Mouse (Mus musculus) G1E (cell line): Measurements from ENCODE around the gene Yrdc. TPM values are rescaled to one million over a fixed set of nuclear protein-coding genes. Genes with fewer than 3 reads are reported as not detected.

ENCODE experiments used
- ATAC-seq: 2 replicates; pipeline ENCODE4 v1.8.0; 2016; ENCODE audit warnings: mild to moderate bottlenecking; ENCODE audit not compliant: insufficient number of reproducible peaks, poor library complexity, low FRiP score, severe bottlenecking; ENCODE audit errors: extremely low read depth
- DNase-seq: peaks from one replicate; pipeline ENCODE4 v3.0.0; 2012; ENCODE audit warnings: low spot score
- H3K27me3 ChIP-seq: 2 replicates; pipeline ENCODE4 v1.6.1; 2012; ENCODE audit warnings: mild to moderate bottlenecking, low read length, inconsistent platforms; ENCODE audit not compliant: insufficient read depth
- H3K36me3 ChIP-seq: replicated peaks from 2 replicates; pipeline ENCODE3; 2012; ENCODE audit warnings: mild to moderate bottlenecking, inconsistent platforms
- H3K4me1 ChIP-seq: 2 replicates; pipeline ENCODE4 v1.6.1; 2012; ENCODE audit warnings: low read depth, low read length, inconsistent platforms, mixed read lengths; ENCODE audit not compliant: insufficient read depth
- H3K4me3 ChIP-seq: 2 replicates; pipeline ENCODE4 v1.5.1; 2012; ENCODE audit warnings: low read depth, mild to moderate bottlenecking, inconsistent platforms, low read length, moderate library complexity, mixed read lengths
- H3K9me3 ChIP-seq: replicated peaks from 2 replicates; pipeline ENCODE4 v1.6.1; 2012; ENCODE audit warnings: inconsistent platforms
- CTCF ChIP-seq: IDR thresholded peaks from 2 replicates; pipeline ENCODE4 v1.5.1; 2012; ENCODE audit warnings: low read depth, low read length, inconsistent platforms, mixed read lengths
- GATA1 ChIP-seq: IDR thresholded peaks from 2 replicates; pipeline ENCODE4 v1.6.1; 2012; ENCODE audit warnings: borderline replicate concordance, low read length, inconsistent platforms, mixed read lengths
- GATA2 ChIP-seq: IDR thresholded peaks from 2 replicates; pipeline ENCODE4 v1.6.1; 2012; ENCODE audit warnings: low read depth, low read length, inconsistent platforms, borderline replicate concordance
- POLR2AphosphoS5 ChIP-seq: IDR thresholded peaks from 2 replicates; pipeline ENCODE4 v1.6.1; 2012; ENCODE audit warnings: low read depth, low read length, inconsistent platforms; ENCODE audit not compliant: insufficient replicate concordance
- TAL1 ChIP-seq: conservative IDR thresholded peaks from 2 replicates; pipeline ENCODE4 v1.6.1; 2012; ENCODE audit warnings: low read depth, low read length, inconsistent platforms, mixed read lengths
- polyA plus RNA-seq: library from polyadenylated mRNA; stranded (reverse); fragments of >175 nt; gene quantifications from 2 replicates; pipeline ENCODE4 v1.2.3, GENCODE M21; 2012
- total RNA-seq, 2 experiments: library from RNA; stranded (forward) in 1 of 2; stranded (reverse) in 1 of 2; fragments of 200-1000 nt in 1 of 2; fragments of >200 nt in 1 of 2; fragmentation: Nextera tagmentation in 1 of 2; gene quantifications; 2 replicates each; pipeline ENCODE4 v1.2.3; 2014 to 2017

The Yrdc gene
- total RNA-seq (2014; fragmentation: Nextera tagmentation) (27.1 and 47.2 TPM in 2 replicates), total RNA-seq (2017) (29.2 and 33.5 TPM in 2 replicates), polyA plus RNA-seq (14.1 and 17.8 TPM in 2 replicates)

DNA sequence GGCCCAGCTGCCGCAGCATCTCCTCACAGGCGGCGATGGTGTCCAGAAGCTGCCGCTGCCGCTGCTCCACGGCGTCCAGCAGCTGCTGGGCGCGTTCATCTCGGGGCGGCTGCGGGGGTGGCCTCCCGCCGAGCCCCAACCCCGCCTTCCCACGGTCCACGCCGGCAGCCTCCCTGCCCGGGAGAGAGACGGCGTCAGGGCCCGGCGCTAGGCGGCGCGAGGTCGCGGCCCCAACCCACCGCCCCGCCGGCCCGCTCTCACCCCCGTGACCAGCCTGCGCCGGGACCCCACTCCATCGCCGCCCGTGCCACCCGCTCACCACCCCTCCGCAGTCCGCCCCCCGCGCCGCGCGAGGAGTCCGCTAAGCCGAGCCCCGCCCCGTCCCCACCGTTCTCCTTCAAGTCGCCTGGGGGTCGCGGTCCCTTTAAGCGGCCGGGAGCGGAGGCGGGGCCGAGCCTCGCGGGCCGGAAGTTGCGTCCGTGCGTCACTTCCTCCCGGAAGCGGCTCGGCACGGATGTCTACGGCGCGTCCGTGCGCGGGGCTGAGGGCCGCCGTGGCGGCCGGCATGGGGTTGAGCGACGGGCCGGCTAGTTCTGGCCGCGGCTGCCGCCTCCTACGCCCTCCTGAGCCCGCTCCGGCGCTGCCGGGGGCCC is at the start of gene Yrdc:
Yrdc (plus strand) TSS at position 419 of the 653 bp plus-strand sequence.
- H3K4me1 ChIP-seq: peaks cover 48% of the 10 kb centered on the region

GRCm38 (mm10) chr4:124801552-124802308 is 48.7 kb upstream of the Yrdc start, which contains the start of gene Mtf1:
Gene Mtf1 (plus strand): TSS chr4:124802104.
- ATAC-seq (peak; percentile 35), DNase-seq (peak; percentile 53)
- TF ChIP-seq GATA2 (no peak), CTCF (peak; percentile 52)
- H3K36me3 ChIP-seq: peaks cover 77% of the 10 kb centered on the region
- no peaks in the 10 kb centered on the region for H3K27me3 ChIP-seq
- H3K4me1 ChIP-seq: peaks cover 54% of the 10 kb centered on the region
- H3K9me3 ChIP-seq: no peaks in the 10 kb centered on the region
- peak within 1 kb of the TSS; percentile 96 for H3K4me3 ChIP-seq

More for the DNA sequence above, at the start of gene Yrdc:
- peak within 1 kb of the TSS; percentile 97 for H3K4me3 ChIP-seq
- TF ChIP-seq POLR2AphosphoS5: no peak
- no peak for TF ChIP-seq GATA2
- TF ChIP-seq CTCF: no peak
- TF ChIP-seq GATA1: no peak
- no peak for TF ChIP-seq TAL1
- H3K36me3 ChIP-seq: peaks cover 75% of the 10 kb centered on the region
- ATAC-seq (peak; percentile 54), DNase-seq (peak; percentile 94)
- no peaks in the 10 kb centered on the region for H3K27me3 ChIP-seq
- no peaks in the 10 kb centered on the region for H3K9me3 ChIP-seq

- DNase-seq: peak; percentile 99
- no peaks in the 10 kb centered on the region for H3K9me3 ChIP-seq
- H3K36me3 ChIP-seq: peaks cover 79% of the 10 kb centered on the region
- TF ChIP-seq TAL1: peak; percentile 78
- TF ChIP-seq GATA1: no peak
- ATAC-seq: peak; percentile 93
- peaks cover 63% of the 10 kb centered on the region for H3K4me1 ChIP-seq
- H3K27me3 ChIP-seq: no peaks in the 10 kb centered on the region
- H3K4me3 ChIP-seq: peak overlapping the region; percentile 96
Observed at GRCm38 (mm10) chr4:124802309-124803260, 47.9 kb upstream of the Yrdc start.

GRCm38 (mm10) chr4:124803406-124803805 is 47.1 kb upstream of the Yrdc start:
- H3K4me3 ChIP-seq: peak overlapping the region; percentile 96
- H3K27me3 ChIP-seq: no peaks in the 10 kb centered on the region
- TF ChIP-seq TAL1: no peak
- TF ChIP-seq GATA1: no peak
- TF ChIP-seq POLR2AphosphoS5: no peak
- no peak for TF ChIP-seq GATA2
- no peak for TF ChIP-seq CTCF
- peaks cover 66% of the 10 kb centered on the region for H3K4me1 ChIP-seq
- no peaks in the 10 kb centered on the region for H3K9me3 ChIP-seq
- H3K36me3 ChIP-seq: peaks cover 79% of the 10 kb centered on the region
- ATAC-seq: no peak
- DNase-seq: no peak

- Histone ChIP-seq H3K36me3 (peaks cover 90% of the 10 kb centered on the region), H3K9me3 (no peaks in the 10 kb centered on the region), H3K4me1 (peaks cover 83% of the 10 kb centered on the region), H3K27me3 (no peaks in the 10 kb centered on the region), H3K4me3 (peak overlapping the region; percentile 0; the same call in 1 of the 2 replicates)
- ATAC-seq (no peak), DNase-seq (no peak)
- TF ChIP-seq POLR2AphosphoS5: no peak
- TF ChIP-seq GATA2: no peak
- no peak for TF ChIP-seq TAL1
- no peak for TF ChIP-seq CTCF
- no peak for TF ChIP-seq GATA1
Observed at GRCm38 (mm10) chr4:124808511-124808910, 42.0 kb upstream of the Yrdc start.
